Mouse (Mus musculus): ENCODE measurements around the gene Tpt1. TPM values are rescaled to one million over a fixed set of nuclear protein-coding genes. Genes with fewer than 3 reads are reported as not detected.
A peak's percentile ranks its signal among the peaks of the same experiment; 100 is the strongest.
"Not testable (repeated sequence)": the region's sequence is repeated elsewhere in the genome, so short reads cannot be mapped to it uniquely, and the experiment has no call there.

The Tpt1 gene
- total RNA-seq (2022) = 1,000 to 10,000 TPM; 3,387 to 4,149 (median 3,897) TPM

DNA sequence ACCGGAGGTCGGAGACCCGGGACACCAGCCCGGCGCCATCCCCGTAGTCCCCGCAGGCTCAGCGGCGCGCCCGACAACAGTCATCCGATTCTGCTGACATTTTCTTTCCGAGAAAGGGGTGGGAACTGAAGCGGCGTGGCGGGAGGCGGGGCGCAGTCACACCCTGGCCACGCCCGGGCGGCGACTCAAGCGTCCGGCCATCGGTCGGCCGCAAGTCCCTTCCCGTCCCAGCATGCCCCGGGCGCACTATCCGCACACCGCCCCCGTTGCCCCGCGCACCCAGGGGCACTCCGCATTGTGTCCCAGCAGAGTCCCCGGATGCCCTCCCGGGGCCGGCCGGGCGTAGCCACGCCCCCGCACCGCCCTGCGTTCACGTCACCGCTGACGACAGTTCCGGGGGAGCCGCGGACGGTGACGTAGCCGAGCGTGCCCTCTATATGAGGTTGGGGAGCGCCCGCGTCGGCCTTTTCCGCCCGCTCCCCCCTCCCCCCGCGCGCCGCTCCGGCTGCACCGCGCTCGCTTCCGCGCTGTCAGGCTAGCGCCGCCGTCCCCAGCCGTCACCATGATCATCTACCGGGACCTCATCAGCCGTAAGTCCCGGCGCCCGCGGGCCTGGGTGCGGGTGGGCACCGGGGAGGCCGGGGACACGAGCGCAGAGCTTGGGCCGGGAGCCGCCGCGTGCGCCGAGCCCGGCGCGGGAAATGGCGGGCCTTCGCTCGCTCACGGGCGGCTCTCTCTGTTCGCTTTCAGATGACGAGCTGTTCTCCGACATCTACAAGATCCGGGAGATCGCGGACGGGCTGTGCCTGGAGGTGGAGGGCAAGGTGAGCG, at the start of gene Tpt1:
Gene Tpt1 (plus strand): TSS at position 227 of the 831 bp plus-strand sequence.
- DNase-seq (ENCODE audit: low spot score in 2 of 2) = peak; percentile 97 to 98

DNA sequence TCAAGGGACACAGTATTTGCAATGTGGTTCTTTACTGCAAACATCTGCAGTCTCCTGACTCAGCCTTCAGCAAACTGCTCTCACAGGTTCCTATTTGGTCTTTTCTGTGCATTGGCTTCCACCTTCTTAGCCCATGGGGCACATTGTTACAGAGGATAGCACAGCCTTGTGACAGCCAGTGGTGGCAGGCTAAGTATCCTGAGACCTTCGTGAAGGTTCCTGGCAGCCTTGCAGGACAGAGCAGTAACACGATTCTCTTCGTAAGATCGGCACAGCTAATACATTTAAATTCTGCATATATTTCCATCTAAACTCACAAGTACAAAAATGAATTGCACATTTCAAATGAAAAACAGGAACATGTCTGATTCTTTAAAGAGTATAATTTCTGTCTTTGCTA, 49.0 kb upstream of the Tpt1 start:
- peak in 1 of 2 experiments; percentile 23 for DNase-seq (ENCODE audit: low spot score in 2 of 2)

DNA sequence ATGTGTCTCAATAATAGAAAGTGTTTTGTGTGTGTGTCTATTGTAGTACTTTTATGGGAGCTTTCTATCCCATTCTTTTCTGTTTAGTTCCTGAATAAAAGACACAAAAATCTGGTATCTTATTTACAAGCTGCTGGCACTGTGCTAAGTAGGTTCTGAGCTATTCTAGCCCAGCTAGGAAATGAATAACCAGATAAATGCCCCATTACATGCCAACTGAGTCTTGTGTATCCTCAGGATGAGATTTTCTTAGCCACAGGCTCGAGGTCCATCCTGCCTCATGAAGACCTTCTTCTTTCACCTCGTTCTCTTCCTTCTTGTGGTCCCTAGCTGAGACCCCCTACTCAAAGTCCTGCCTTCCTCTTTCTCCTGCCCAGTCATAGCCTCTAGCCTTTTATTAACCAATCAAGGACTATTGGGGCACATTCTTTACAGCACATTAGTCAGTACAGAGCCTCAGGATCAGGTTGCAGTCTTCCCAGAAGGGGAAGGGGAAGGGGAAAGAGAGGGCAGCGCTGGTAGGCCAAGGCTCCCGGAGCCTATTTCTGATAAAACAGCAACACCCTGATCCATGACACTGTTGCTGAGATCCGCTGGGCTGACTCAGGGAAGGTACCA, 47.0 kb upstream of the Tpt1 start:
- DNase-seq (ENCODE audit: low spot score in 2 of 2) = no peak

DNA sequence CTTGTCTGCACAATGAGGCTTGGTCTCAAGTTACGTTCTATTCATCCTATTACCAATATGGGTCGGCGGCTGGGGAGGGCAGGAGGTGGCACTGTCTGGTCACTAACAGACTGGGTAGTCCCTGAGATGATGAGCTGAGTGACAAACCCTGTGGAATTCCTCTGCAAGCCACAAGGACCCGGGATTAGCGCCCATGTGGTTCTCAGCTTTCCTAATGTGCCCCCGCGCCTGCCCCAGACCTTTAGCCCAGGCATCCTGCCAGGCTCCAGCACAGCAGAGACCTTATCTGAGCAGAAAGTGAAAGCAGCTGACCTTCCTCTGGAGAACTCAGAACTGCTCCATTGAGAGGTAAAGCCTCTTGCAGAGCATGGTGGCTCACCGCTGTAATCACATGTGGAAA, 37.1 kb upstream of the Tpt1 start:
- DNase-seq (ENCODE audit: low spot score in 2 of 2) = peak; percentile 79 to 89

DNA sequence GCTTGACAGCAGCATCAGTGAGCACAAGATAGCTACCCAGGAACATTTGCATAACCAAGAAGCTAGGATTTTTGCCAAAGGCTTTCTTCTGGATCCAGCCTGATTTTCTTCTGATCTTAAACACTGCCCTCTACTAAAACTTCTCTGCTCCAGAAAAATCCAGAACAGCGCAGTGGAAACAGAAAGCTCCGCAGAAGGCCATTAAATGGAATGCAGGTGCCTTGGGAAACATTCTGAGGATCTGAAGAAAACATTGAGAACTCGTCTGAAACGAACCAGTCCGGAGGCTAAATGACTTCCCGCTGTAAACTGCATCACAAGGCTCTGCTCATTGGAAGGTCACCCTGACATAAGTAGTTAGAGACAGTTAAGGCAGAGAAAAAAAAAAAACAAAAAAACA, 35.0 kb upstream of the Tpt1 start:
- no peak for DNase-seq (ENCODE audit: low spot score in 2 of 2)

DNA sequence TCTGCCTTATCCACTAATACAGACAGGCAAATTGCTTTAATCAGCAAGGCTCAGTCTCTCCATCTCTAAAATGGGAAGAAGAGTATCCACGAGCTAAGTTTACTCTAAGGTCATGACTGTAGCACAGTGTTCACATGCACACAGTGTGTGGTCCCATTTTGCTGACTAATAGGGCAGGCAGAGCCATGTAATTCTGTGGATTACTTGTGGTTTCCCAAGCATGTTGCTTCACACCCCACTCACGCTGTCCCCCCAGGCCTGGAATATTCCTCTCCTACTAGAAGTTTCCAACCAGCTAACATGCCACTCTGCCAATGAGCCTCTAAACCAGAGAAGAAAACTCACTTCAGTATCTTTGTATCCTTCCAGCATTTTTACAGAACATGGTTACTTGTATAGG, 26.4 kb upstream of the Tpt1 start:
- DNase-seq (ENCODE audit: low spot score in 2 of 2) = no peak

DNA sequence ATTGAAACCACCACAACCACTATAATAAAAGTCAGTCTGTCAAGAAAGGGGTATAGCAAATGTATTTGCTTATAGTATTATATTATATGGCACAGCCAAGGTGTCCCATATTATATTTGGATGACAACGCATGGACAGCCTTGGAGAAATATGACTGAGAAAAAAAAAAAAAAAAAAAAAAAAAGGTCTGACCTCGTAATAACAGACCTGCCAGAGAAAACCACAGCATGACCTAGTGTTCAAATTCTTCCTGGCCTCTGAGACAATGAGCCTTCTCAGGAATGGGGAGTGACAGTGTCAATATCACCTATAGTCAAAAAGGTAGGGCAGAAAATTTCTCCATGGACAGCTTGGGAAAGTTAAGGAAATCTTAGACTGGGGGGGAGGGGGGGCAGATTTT, 25.6 kb upstream of the Tpt1 start:
- DNase-seq (ENCODE audit: low spot score in 2 of 2) = no peak

DNA sequence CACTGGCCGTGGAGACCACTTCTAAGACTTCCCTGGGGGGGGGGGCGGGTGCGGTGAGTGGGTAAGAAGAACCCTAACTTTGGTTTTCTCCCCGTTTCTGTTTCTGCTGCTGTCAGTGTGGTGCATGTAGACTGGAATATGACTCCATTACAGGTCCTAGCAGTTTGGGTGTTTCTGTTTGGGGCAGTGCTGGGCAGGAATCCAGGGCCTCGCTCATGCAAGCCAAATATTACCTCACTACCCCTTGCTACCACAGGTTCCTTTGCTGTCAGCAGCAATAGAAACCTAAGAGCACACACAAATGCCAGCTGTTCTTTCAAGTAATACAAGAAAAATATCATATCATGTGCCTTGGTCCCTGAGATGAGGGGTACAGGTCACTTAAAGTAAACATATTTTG, 24.9 kb upstream of the Tpt1 start:
- DNase-seq (ENCODE audit: low spot score in 2 of 2) = peak; percentile 73 to 75

DNA sequence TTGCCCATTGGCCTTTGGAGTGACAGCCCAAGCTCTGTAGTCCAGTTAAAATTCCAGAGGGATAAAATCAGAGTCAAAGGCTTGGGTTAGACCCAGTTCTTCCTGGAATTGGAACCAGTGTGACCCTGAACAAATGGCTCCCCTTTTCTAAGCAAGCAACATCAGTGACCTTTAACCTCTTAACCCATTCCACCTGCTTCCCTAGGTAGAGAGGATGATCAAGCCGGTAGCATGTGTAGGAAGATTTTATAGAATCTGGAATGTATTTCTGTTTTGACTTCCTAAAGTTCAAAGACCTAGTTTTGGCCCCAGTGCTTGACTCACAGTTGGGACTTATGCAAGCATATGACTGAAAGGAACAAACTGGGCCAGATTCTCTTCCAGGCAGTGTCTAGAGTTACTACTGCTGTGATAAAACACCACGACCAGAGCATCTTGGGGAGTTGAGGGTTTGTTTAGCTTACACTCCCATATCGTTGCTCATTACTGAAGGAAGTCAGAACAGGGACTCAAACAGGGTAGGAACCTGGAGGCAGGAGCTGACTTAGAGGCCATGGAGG, 18.0 kb upstream of the Tpt1 start:
- peak in 1 of 2 experiments; percentile 16 for DNase-seq (ENCODE audit: low spot score in 2 of 2)

DNA sequence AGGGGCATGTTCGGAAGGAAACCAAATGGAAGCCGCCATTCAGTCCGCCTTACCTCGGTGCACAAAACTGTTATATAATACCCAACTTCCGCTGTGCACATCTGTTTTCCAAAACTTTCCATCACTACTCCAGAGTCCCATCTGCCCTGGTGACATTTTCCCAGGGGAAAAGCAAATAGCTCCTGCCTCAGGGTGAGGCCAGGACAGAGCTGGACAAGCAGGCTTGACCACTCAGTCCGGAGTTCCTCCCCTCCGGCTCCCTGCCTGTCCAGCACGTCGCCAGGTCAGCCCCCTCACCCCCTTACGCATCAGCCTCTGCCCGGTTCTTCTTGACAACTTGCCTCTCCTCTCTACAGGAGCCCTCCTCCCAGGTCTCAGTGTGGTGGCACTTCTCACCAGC, 16.7 kb upstream of the Tpt1 start:
- no peak for DNase-seq (ENCODE audit: low spot score in 2 of 2)

DNA sequence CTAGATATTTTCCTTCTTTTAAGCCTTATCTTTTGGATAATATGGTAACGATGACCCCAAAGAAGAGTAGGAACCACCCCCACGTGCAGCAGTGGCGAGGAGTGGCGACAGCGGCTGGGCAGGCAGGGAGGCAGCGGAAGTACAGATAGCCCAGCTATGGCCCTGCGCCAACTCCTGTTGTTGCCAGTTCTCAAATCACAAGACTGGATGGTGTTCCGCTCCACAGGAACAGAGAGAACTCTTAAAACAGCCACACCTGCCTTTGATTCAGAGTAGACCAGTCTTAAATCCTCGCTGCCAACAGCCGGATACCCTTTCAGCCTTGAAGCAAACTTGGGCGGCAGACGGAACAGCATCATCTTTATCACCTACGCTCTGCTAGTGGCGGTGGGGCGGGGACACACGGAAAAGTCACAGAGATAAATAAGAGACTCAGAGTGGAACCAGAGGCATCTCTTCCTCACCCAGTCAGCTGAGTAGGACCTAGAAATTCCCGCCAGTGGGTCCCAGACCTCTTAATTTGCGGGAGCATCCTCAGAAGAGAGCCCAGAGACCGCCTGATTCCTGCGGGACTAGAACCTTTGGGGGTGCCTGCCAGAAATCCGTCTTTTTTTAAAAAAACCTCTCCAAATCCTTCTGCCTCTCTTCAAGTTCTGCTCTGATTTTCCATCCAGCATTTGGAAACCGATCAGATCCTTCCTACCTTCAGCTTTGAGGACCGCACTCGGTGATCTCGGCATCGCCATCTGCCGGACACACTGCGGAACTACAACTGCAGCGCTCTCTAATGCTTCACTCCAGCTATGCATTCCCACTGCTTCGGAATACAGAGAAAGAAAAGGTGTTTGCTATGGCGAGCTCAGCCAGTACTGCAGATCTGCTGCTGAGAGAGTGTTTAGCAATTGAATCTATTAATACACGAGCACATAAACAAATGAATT, 15.8 kb upstream of the Tpt1 start:
- DNase-seq (ENCODE audit: low spot score in 2 of 2) = peak; percentile 82 to 83

DNA sequence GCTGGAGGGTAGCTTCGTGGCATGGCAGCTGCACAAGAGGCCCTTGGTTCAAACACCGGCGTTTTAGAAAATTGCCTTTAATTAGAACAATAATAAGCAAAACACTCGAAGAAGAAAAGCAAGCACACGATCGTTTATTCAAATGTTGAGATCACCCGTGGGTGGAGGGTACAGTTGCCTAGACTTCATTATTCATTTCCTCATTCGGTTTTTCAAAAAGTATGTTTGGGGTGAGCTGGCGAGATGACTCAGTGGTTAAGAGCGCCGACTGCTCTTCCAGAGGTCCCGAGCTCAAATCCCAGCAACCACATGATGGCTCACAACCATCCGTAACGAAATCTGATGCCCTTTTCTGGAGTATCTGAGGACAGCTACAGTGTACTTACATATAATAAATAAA, 15.1 kb upstream of the Tpt1 start:
- DNase-seq (ENCODE audit: low spot score in 2 of 2) = not testable (repeated sequence)

DNA sequence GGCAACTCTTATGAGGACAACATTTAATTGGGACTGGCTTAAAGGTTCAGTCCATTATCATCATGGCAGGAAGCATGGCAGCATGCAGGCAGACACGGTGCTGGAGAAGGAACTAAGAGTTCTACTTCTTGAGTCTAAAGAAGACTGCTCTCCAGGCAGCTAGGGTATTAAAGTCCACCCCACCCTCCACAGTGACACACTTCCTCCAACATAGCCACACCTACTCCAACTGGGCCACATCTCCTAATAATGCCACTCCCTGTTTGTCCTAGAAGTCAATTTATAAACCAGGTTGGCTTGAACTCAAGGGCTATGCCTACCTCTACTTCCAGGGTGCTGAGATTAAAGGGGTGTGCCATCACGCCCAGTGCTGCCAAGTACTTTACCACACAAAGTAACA, 12.9 kb upstream of the Tpt1 start:
- no peak for DNase-seq (ENCODE audit: low spot score in 2 of 2)

DNA sequence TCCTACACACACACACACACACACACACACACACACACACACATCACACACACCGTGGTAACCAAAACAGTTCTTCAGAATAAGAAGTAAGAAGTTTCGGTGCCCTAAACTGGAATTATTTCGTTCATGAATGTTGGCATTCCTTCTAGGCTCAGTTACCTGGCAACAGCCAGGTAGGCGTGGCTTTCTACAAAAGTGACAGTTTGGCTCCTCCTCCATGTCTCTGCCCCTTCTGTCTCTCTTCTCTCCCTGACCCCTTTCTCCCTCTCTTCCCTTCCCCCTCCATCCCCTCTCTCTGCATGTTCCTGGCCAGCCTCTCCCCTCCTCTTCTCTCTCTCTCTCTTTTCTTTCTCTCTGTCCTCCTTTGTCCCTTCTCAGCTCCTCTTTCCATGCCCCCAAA, 11.9 kb upstream of the Tpt1 start:
- no peak for DNase-seq (ENCODE audit: low spot score in 2 of 2)

DNA sequence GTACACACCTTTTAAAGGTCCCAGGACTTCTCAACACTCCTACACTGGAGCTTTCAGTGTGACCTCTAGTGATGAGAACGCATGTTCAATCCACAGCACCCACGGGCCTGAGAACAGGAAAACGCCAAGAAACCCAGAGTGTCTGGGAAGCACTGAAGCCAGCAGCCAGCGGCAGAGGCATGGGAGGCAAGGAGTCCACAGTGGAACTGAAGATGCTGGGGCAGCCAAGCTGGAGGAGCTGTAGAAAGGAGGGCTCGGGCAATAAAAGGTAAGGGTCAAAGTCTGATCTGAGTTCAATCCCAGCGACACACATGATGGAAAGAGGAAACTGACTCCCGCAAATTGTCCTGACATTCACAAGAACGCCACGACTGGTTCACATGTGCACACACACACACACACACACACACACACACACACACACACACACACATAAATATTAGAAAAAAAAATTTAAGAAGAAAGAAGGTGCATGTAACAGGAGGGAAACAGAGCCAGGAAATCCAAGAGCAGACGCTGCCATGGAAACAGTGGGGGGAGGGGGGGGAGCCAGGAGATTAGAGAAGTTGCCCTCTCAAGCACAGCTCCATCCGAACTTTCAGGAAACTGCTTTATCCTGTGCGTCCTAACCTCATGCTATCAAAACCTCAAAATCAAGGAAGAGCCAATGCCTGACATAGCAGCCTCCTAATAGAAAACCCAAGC, 11.2 kb upstream of the Tpt1 start:
- no peak for DNase-seq (ENCODE audit: low spot score in 2 of 2)

DNA sequence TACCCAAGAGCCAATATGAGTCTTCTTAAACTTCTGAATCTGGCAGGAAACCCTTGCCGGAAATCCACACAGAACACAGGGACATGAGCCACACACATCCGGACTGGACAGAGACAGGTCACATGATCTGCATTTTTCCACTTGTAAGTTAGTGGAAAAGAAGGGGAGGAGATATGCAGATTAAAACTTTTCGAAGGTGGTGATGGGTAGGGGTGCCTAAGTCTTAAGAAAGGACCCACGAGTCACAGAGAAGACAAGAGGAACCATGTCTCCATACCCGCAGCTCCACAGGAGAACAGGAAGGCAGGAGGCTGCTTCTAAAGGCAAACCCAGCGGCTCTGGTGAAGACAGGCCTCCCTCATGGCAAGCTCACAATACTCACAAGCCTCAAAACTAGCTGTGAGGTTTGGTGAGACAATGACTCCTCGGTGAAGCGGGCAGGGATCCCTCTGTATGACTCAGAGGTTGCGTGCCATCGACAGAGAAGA, 10.6 kb upstream of the Tpt1 start:
- peak; percentile 67 to 73 for DNase-seq (ENCODE audit: low spot score in 2 of 2)

DNA sequence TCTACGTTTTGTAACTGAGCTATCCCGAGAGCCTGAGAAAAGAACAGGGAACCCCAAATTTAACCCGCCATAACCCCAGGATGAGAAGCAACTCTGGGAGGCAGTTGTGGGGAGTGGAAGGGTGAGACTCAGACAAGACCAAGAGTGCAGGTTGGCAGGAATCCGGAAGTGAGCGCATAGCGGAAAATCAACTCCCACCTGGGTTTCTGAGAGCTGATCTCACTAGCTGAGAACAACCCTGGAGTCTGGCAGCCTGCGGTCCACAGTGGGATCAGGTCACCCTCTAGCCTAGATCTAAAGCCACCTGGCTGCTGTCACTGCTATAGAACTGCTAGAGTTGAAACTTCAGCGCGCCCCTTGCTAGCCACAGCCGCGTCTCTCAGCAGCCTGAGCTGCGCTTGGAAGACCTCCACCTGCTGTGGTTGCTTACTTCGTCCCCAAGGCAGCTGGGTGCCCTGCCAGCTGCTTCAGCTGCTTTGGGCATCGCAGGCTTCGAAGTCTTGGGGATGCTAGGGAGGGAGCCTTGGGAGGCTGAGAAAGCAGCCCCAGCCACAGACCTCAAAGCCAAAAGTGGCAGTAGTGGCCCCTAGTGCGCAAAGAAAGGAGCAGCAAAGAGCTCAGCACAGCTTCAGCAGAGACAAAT, 10.0 kb upstream of the Tpt1 start:
- DNase-seq (ENCODE audit: low spot score in 2 of 2) = peak; percentile 62 to 64

DNA sequence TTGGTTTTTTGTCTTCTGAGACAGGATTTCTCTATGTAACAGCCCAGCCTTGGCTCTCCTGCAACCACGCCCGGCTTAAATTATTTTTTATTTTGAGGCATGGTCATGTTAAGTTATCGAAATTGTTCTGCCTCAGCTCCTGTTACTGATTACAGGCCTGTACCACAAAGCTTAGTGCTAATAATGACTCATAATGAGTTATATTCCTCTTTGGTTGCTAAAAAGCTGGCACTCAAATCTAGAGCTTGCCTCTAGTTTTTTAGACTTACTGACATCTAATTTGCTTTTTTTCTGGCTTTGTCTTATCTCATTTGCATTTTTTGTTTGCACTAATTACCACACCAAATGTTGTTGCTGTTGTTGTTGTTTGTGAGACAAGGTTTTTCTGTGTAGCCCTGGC, 8.3 kb upstream of the Tpt1 start:
- no peak for DNase-seq (ENCODE audit: low spot score in 2 of 2)

DNA sequence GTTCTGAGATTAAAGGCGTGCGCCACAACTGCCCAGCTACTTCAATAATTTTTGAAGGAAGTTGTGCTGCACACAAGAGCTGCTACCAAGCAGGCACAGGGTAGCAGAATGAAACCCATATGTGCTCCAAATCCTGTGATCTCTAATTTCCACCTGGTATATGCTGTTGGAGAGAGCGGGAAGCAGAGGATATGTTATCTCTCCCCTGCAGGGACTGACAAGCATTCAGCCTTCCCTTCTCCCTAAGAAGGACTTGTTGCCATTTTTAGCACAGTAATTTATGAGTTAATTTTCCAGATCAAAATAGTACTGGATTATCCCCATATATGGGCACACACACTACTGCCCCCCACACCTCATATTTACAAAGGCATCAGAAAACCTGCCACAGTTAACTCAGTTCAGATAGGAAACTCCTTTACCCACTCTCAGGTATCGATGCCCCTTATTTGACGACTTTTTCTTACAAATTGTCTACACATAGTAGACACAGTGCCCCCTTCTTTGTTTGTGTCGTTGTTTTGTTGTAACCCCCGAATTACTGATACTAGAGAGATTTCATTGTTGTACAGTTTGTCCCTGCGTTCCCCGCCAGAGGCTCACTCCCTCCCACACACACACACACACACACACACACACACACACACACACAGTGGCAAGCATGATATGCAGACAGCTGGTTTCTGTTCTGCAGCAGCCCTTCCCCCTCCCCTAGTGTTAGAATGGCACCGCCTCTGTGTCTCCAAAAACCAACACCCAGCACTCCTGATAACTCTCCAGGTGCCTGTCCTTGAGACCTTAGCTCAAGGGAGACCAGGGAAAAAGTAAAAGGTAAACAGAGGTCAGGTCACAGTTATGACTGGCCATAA, 7.6 kb upstream of the Tpt1 start:
- DNase-seq (ENCODE audit: low spot score in 2 of 2) = no peak

Measured in gastrocnemius, adult 8-10 months (tissue).